Mouse (Mus musculus) olfactory bulb, adult 2 months (tissue): ENCODE measurements around the gene Slc16a6. TPM values are rescaled to one million over a fixed set of nuclear protein-coding genes. Genes with fewer than 3 reads are reported as not detected.

Experiments used
- H3K27ac ChIP-seq: fragments of 200-500 bp; 2 replicates; pipeline ENCODE4 v1.5.1; 2012; ENCODE audit warnings: low read depth, low read length; ENCODE audit not compliant: insufficient read depth
- H3K4me1 ChIP-seq: fragments of 200-500 bp; 2 replicates; pipeline ENCODE4 v1.6.1; 2012; ENCODE audit warnings: low read length; ENCODE audit not compliant: control insufficient read depth, insufficient read depth
- H3K4me3 ChIP-seq: fragments of 200-500 bp; 2 replicates; pipeline ENCODE4 v1.5.1; 2012; ENCODE audit warnings: mild to moderate bottlenecking, low read depth, low read length, moderate library complexity; ENCODE audit not compliant: insufficient read depth
- CTCF ChIP-seq: fragments of 200-500 bp; IDR thresholded peaks from 2 replicates; pipeline ENCODE4 v1.5.1; 2012; ENCODE audit warnings: low read depth, mild to moderate bottlenecking, low read length, moderate library complexity; ENCODE audit not compliant: insufficient read depth
- POLR2A ChIP-seq: fragments of 200-500 bp; IDR thresholded peaks from 2 replicates; pipeline ENCODE4 v1.6.1; 2012; ENCODE audit warnings: mild to moderate bottlenecking, low read depth, low read length, moderate library complexity; ENCODE audit not compliant: insufficient read depth
- WGBS: fragments of 180-500 bp; shearing (Covaris S2); methylation state at CpG from one replicate; pipeline ENCODE4 v1.1.7; 2018; 5-methylcytosine and 5-hydroxymethylcytosine counted together
- polyA plus RNA-seq: library from polyadenylated mRNA; stranded (reverse); fragments of >200 nt; gene quantifications from 2 replicates; pipeline ENCODE4 v1.2.4, GENCODE M21; 2012; ENCODE audit warnings: low replicate concordance; ENCODE audit not compliant: missing spikeins, insufficient read depth, insufficient read length

Gene Slc16a6
- polyA plus RNA-seq, 1 experiment, result not detected

DNA sequence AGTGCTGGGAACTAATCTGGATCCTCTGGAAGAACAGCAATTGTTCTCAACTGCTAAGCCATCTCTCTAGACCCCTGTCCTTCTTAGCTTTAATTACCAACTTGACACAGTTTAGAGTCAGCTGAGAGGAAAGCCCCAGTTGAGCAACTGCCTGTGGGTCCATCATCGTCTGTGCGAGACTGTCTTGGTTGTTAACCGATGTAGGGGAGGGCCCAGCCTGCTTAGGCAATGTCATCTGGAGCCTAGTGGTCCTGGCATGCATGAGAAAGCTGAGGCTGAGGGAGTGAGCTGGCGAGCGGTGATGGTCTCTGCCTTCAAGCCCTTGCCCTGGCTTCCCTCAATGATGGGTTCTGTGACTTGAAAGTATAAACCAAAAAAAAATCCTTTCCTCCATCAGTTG, 58.6 kb downstream of the Slc16a6 start:
- no peak overlapping the region for H3K27ac ChIP-seq
- H3K4me1 ChIP-seq, result peaks cover 5% of the 10 kb centered on the region
- WGBS, result 90% methylated on average over 5 of the region's 5 CpGs
- TF ChIP-seq POLR2A, result no peak
- no peak for TF ChIP-seq CTCF
- H3K4me3 ChIP-seq, result no peak overlapping the region

DNA sequence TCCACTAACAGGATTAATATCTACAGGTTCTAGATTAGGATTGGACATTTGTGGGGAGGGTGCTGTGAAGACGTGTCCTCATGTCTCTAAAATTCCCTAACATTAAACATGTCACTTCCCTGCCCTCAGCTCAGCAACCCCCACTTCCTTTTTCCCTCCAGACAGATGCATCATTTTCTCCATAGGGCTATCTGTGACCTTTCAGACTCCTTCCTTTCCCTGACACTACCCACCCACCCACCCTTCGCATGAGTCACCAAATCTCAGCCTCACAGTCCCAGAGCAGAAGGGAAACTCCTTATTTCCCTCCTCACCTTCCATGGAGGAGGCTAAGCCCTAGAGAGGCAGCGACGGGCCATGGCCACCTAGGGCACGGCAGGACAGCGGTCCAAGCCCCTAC, 59.8 kb downstream of the Slc16a6 start, which contains the start of gene 9930022D16Rik:
Gene 9930022D16Rik (plus strand): TSS at position 301 of the 400 bp plus-strand sequence.
- no peak for TF ChIP-seq CTCF
- no peak for TF ChIP-seq POLR2A

DNA sequence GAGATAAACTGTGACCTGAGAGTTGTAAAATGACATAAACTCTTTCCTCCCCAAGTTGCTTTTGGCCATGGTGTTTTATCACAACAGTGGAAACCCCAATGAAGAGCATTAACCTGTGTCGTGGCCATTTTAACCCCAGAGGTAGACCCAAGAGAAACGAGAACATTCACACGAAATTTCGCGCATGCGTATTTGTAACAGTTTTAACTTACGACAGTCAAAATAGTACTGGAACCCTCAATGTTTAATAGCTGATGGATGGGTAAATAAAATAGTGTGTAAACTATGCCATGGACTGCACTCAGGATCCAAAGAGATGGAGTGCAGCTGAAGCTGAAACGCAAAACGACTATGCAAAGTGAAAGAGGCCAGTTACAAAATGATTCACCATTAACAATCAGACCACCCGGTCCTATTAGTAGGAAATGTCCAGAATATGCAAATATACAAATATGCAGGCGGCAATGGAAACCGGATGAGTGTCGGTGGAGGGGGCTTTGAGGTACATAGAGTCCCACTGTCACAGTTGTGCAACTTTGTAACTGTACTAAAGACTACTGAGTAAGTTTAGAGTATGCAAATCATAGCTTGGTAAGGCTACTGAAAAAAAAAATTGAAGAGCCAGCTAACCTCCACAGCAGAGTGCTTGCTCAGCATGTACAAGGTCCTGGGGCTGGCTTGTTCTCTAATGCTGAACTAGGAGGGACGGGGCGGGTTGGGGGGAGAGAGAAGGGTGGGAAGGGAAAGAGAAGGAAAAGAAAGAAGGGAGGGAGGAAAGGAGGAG, 63.0 kb downstream of the Slc16a6 start:
- WGBS, result 91% methylated on average over 15 of the region's 15 CpGs
- TF ChIP-seq POLR2A, result no peak
- TF ChIP-seq CTCF, result no peak

More for the DNA sequence above, 59.8 kb downstream of the Slc16a6 start, which contains the start of gene 9930022D16Rik:
- Histone ChIP-seq H3K27ac (no peak within 1 kb of the TSS), H3K4me3 (no peak within 1 kb of the TSS), H3K4me1 (peaks cover 3% of the 10 kb centered on the region; the same call in 1 of the 2 replicates)
- 71% methylated on average over 6 of the region's 6 CpGs for WGBS

DNA sequence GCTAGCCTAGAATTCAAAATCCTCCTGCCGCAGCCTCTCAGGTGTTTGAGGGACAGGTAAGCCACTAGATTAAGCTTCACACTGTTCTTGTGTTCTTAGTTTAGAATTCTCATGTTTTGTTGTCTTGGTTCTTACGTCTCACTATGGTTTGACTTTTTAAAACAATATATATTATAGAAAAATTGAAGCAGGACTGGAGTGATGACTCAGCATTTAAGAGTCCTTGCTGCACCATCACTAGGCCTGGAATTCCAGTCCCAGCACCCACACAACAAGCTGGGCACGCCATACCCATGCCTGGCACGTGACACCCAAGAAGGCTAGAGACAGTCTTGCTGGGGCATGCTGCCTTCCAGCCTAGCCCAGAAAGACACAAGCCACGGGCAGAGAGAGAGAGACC, 67.0 kb downstream of the Slc16a6 start:
- Histone ChIP-seq H3K27ac (no peak overlapping the region), H3K4me3 (no peak overlapping the region), H3K4me1 (no peaks in the 10 kb centered on the region)
- 90% methylated on average over 5 of the region's 5 CpGs for WGBS
- TF ChIP-seq CTCF (no peak), POLR2A (no peak)

More for the DNA sequence above, 63.0 kb downstream of the Slc16a6 start:
- H3K27ac ChIP-seq, result no peak overlapping the region
- no peak overlapping the region for H3K4me3 ChIP-seq
- peaks cover 3% of the 10 kb centered on the region; the same call in 1 of the 2 replicates for H3K4me1 ChIP-seq

Other genes starting within 250 kb of the Slc16a6 start
- not detected in 2 replicates for gene Rgs9, start 175.5 kb downstream of the Slc16a6 start, polyA plus RNA-seq
- not detected in 2 replicates for gene Gna13, start 110.8 kb downstream of the Slc16a6 start, polyA plus RNA-seq
- gene 9930022D16Rik, start 59.7 kb downstream of the Slc16a6 start, polyA plus RNA-seq, result not detected in 2 replicates
- not detected in 2 replicates for gene Amz2, start 47.7 kb downstream of the Slc16a6 start, polyA plus RNA-seq
- gene Arsg, start 224 bp downstream of the Slc16a6 start, polyA plus RNA-seq, result not detected in 2 replicates
- not detected in 2 replicates for gene Wipi1, start 138.4 kb upstream of the Slc16a6 start, polyA plus RNA-seq
- 228 and 397 TPM in 2 replicates for gene Prkar1a, start 175.8 kb upstream of the Slc16a6 start, polyA plus RNA-seq
- gene Fam20a, start 248.7 kb upstream of the Slc16a6 start, polyA plus RNA-seq, result not detected in 2 replicates